Mouse (Mus musculus) lung, adult 2 months (tissue): ENCODE results near the gene Npnt.

Source experiments
- CTCF ChIP-seq: fragments of 200-500 bp; IDR thresholded peaks from 2 replicates; pipeline ENCODE4 v1.5.1; 2011; ENCODE audit warnings: mild to moderate bottlenecking, low read length, control low read depth; ENCODE audit not compliant: insufficient read depth
- POLR2A ChIP-seq: fragments of 200-500 bp; IDR thresholded peaks from 2 replicates; pipeline ENCODE4 v1.6.1; 2011; ENCODE audit warnings: low read depth, mild to moderate bottlenecking, control low read depth, low read length, borderline replicate concordance; ENCODE audit errors: extremely low read depth

GRCm38 (mm10) chr3:132903386-132903785 lies 46.7 kb downstream of the Npnt start:
- TF ChIP-seq CTCF: no peak
- no peak for TF ChIP-seq POLR2A
